Mouse (Mus musculus) forebrain, embryonic 10.5 days (tissue): ENCODE results near the gene Guca2a. TPM values are rescaled to one million over a fixed set of nuclear protein-coding genes. Genes with fewer than 3 reads are reported as not detected.

Source experiments
- DNase-seq: peaks from one replicate; pipeline ENCODE4 v3.0.0-alpha.2; 2017; ENCODE audit warnings: low spot score; ENCODE audit errors: extremely low spot score
- H3K27ac ChIP-seq: fragments of 300-500 bp; sonication (generic); 2 replicates; pipeline ENCODE4 v1.5.1; 2016; ENCODE audit warnings: mild to moderate bottlenecking
- H3K27me3 ChIP-seq: fragments of 300-500 bp; sonication (generic); 2 replicates; pipeline ENCODE4 v1.6.1; 2016; ENCODE audit warnings: mild to moderate bottlenecking; ENCODE audit not compliant: poor library complexity, severe bottlenecking
- H3K36me3 ChIP-seq: fragments of 300-500 bp; sonication (generic); replicated peaks from 2 replicates; pipeline ENCODE4 v1.6.1; 2016; ENCODE audit warnings: mild to moderate bottlenecking, moderate library complexity
- H3K4me1 ChIP-seq: fragments of 300-500 bp; sonication (generic); 2 replicates; pipeline ENCODE4 v1.6.1; 2016
- H3K4me3 ChIP-seq: fragments of 300-500 bp; sonication (generic); 2 replicates; pipeline ENCODE4 v1.5.1; 2016; ENCODE audit warnings: mild to moderate bottlenecking, moderate library complexity
- H3K9me3 ChIP-seq: fragments of 300-500 bp; sonication (generic); 2 replicates; pipeline ENCODE4 v1.6.1; 2016; ENCODE audit warnings: mild to moderate bottlenecking, moderate library complexity
- WGBS: fragments of 180-500 bp; shearing (Covaris S2); methylation state at CpG from one replicate; pipeline ENCODE4 v1.1.7; 2016; 5-methylcytosine and 5-hydroxymethylcytosine counted together
- polyA plus RNA-seq: library from polyadenylated mRNA; unstranded; fragments of >200 nt; fragmentation: Nextera tagmentation; extraction: Ambion mirVana; gene quantifications from 2 replicates; pipeline ENCODE4 v1.2.1, GENCODE M21; 2016

Guca2a gene
- polyA plus RNA-seq, 1 experiment from 2014 or later: not detected

GRCm38 (mm10) chr4:119671164-119671563 is 33.7 kb downstream of the Guca2a start:
- H3K4me1 ChIP-seq: peaks cover 26% of the 10 kb centered on the region
- WGBS: 95% methylated on average over 9 of the region's 9 CpGs
- no peaks in the 10 kb centered on the region for H3K36me3 ChIP-seq
- H3K27me3 ChIP-seq: no peaks in the 10 kb centered on the region
- no peak overlapping the region for H3K4me3 ChIP-seq
- H3K9me3 ChIP-seq: no peaks in the 10 kb centered on the region
- H3K27ac ChIP-seq: no peak overlapping the region
- no peak for DNase-seq

DNA sequence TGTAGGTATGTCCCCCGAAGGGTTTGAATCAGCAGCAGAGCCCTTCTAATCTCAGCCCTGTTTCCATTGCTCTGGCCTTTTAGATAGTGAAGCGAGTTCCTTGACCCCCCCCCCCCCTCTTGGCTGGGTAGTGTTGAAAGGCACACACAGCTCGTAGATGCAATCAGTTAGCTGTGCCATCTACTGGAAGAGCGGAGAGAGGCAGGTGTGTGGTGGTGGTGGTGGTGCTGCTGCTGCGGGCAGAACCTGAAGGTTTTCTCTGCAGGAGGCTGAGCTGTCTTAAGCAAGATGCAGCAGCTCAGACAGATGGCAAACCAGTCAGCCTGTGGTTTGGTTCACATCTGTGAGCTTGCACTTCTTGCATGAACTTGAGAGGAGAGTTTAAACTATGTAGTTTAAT is 35.2 kb downstream of the Guca2a start:
- peaks cover 22% of the 10 kb centered on the region for H3K4me1 ChIP-seq
- no peak for DNase-seq
- 38% methylated on average over 5 of the region's 5 CpGs for WGBS
- H3K9me3 ChIP-seq: no peaks in the 10 kb centered on the region
- H3K27ac ChIP-seq: no peak overlapping the region
- H3K4me3 ChIP-seq: no peak overlapping the region
- H3K36me3 ChIP-seq: no peaks in the 10 kb centered on the region
- H3K27me3 ChIP-seq: no peaks in the 10 kb centered on the region

DNA sequence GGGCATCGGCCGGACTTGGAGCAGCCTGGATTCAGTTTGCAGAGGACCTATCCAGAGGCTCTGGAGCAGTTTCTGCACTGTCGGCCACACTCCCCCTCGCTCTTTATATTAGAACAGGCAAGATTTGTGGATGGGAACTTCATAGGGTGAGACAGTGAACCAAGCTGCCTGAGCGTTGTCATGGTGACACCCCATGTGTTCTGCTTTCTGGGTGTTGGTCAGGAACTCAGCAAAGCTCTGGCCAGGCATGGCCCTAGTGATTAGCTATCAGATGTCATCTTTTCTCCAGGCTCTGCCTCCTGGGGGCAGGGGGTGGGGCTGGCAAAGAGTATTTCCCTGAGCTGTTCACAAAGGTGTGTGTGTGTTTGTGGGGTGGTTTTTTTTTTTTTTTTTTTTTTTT is 45.1 kb downstream of the Guca2a start:
- peak overlapping the region; percentile 40; the same call in 1 of the 2 replicates for H3K27ac ChIP-seq
- WGBS: 60% methylated on average over 5 of the region's 5 CpGs
- DNase-seq: no peak
- H3K36me3 ChIP-seq: no peaks in the 10 kb centered on the region
- no peak overlapping the region for H3K4me3 ChIP-seq
- H3K4me1 ChIP-seq: peaks cover 13% of the 10 kb centered on the region
- no peaks in the 10 kb centered on the region for H3K9me3 ChIP-seq
- H3K27me3 ChIP-seq: no peaks in the 10 kb centered on the region

DNA sequence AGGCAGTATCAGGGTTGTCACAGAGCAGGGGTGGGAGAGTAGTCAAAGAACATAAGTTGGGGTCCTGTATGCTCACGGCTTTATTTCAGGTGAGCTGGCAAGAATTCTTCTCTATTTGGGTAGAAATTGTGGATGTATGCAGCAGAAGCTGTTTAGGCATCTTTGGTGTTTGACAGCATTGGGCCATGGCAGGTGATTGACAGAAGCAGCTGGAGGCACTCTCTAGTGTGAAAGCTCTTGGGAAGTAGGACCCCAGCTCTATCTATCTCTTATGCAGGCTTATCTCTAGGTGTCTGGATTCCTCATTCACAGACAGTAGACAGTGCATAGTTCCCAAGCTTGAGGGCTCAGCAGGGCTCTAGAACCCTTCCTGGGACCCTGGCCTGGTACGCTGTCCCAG is 48.2 kb downstream of the Guca2a start:
- Histone ChIP-seq H3K9me3 (no peaks in the 10 kb centered on the region), H3K27me3 (no peaks in the 10 kb centered on the region), H3K4me3 (no peak overlapping the region), H3K4me1 (peaks cover 20% of the 10 kb centered on the region), H3K27ac (no peak overlapping the region), H3K36me3 (no peaks in the 10 kb centered on the region)
- DNase-seq: no peak
- 95% methylated on average over 2 of the region's 2 CpGs for WGBS

Other genes starting within 250 kb of the Guca2a start
- 7.0 and 8.1 TPM in 2 replicates for gene Ccdc30, start 222.2 kb upstream of the Guca2a start, polyA plus RNA-seq
- 30.2 and 31.4 TPM in 2 replicates for gene Ppcs, start 215.3 kb upstream of the Guca2a start, polyA plus RNA-seq
- 0.25 and 0.31 TPM in 2 replicates for gene Zmynd12, start 214.9 kb upstream of the Guca2a start, polyA plus RNA-seq
- gene Rimkla, start 145.1 kb upstream of the Guca2a start, polyA plus RNA-seq: 3.1 and 3.2 TPM in 2 replicates
- 21.3 and 23.4 TPM in 2 replicates for gene Foxj3, start 100.7 kb upstream of the Guca2a start, polyA plus RNA-seq
- gene Frg2f1, start 98.2 kb upstream of the Guca2a start, polyA plus RNA-seq: 2.1 and 2.5 TPM in 2 replicates
- not detected in 2 replicates for gene Guca2b, start 21.2 kb downstream of the Guca2a start, polyA plus RNA-seq
- gene Hivep3, start 96.1 kb downstream of the Guca2a start, polyA plus RNA-seq: 0.89 and 1.4 TPM in 2 replicates